Mouse (Mus musculus) forebrain, embryonic 14.5 days (tissue): Measurements from ENCODE around the gene Tex38. TPM values are rescaled to one million over a fixed set of nuclear protein-coding genes. Genes with fewer than 3 reads are reported as not detected.

Experiments used
- ATAC-seq: fragments of 200-750 bp; cut with Nextera tagmentation; 2 replicates; pipeline ENCODE4 v1.8.0; 2017; ENCODE audit warnings: mild to moderate bottlenecking, moderate library complexity
- DNase-seq: peaks from one replicate; pipeline ENCODE4 v3.0.0-alpha.2; 2015; ENCODE audit warnings: low spot score
- H3K27ac ChIP-seq: fragments of 300-500 bp; sonication (generic); 2 replicates; pipeline ENCODE4 v1.5.1; 2014; ENCODE audit warnings: low read depth, mild to moderate bottlenecking, control low read depth, low read length, moderate library complexity
- H3K27me3 ChIP-seq: fragments of 300-500 bp; sonication (generic); replicated peaks from 2 replicates; pipeline ENCODE4 v1.6.1; 2014; ENCODE audit warnings: low read length, control low read depth, mixed read lengths; ENCODE audit not compliant: control insufficient read depth, insufficient read depth
- H3K36me3 ChIP-seq: fragments of 300-500 bp; sonication (generic); 2 replicates; pipeline ENCODE4 v1.6.1; 2014; ENCODE audit warnings: low read length, control low read depth; ENCODE audit not compliant: control insufficient read depth, insufficient read depth
- H3K4me1 ChIP-seq: fragments of 300-500 bp; sonication (generic); 2 replicates; pipeline ENCODE4 v1.6.1; 2014; ENCODE audit warnings: antibody characterized with exemption, low read length, control low read depth; ENCODE audit not compliant: control insufficient read depth, insufficient read depth
- H3K4me2 ChIP-seq: fragments of 300-500 bp; sonication (generic); 2 replicates; pipeline ENCODE4 v1.6.1; 2014; ENCODE audit warnings: mild to moderate bottlenecking, control low read depth, low read length
- H3K4me3 ChIP-seq: fragments of 300-500 bp; sonication (generic); 2 replicates; pipeline ENCODE4 v1.5.1; 2014; ENCODE audit warnings: low read depth, low read length, control low read depth
- H3K9ac ChIP-seq: fragments of 300-500 bp; sonication (generic); 2 replicates; pipeline ENCODE4 v1.6.1; 2014; ENCODE audit warnings: mild to moderate bottlenecking, low read length, control low read depth, moderate library complexity
- H3K9me3 ChIP-seq: fragments of 300-500 bp; sonication (generic); replicated peaks from 2 replicates; pipeline ENCODE4 v1.6.1; 2016; ENCODE audit warnings: low read length, control low read depth, mixed read lengths; ENCODE audit not compliant: control insufficient read depth
- WGBS: fragments of 180-500 bp; shearing (Covaris S2); extraction: QIAGEN DNeasy Blood & Tissue Kit; methylation state at CpG from one replicate; pipeline ENCODE4 v1.1.7; 2014; 5-methylcytosine and 5-hydroxymethylcytosine counted together
- polyA plus RNA-seq: library from polyadenylated mRNA; unstranded; fragments of >200 nt; fragmentation: Nextera tagmentation; extraction: Ambion mirVana; gene quantifications from 2 replicates; pipeline ENCODE4 v1.2.1, GENCODE M21; 2014

The Tex38 gene
- polyA plus RNA-seq, 1 experiment from 2014 or later = not detected

DNA sequence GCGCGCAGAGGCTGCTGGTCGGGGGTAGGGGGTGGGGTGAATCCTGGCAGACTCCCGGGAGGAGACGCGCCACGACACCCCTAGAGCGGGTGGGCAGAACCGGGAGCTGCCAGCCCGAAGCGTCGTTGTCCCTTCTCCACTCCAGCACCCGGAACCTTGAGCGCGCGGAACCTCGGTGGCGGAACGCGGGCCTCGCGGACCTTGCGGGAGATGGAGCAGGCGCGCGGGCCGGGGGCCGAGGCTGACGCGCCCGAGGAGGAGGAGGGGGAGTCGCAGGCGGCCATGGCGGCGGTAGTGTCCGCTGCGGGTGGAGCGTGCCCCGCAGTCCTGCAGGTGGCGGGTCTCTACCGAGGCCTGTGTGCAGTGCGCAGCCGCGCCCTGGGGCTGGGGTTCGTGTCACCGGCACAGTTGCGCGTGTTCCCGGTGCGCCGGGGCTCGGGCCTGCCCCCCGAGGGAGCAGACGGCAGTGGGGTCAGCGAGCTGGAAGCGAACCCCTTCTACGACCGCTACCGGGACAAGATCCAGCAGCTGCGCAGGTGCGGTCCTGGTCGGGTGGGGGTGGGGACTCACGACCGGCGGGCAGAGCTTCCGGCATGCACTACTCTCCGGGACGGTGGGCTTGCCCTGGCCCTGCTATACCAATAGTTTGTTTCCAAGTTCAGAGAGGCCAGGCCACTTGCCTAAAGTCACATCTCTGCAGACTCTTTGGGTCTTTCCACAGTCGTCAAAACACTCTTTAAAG is 4.1 kb upstream of the Tex38 start, which contains the start of gene Atpaf1:
TSS of gene Atpaf1 (plus strand) at position 44 of the 742 bp plus-strand sequence.
- Histone ChIP-seq H3K9me3 (no peaks in the 10 kb centered on the region), H3K4me1 (peaks cover 5% of the 10 kb centered on the region; the same call in 1 of the 2 replicates), H3K27ac (no peak within 1 kb of the TSS), H3K4me2 (peak within 1 kb of the TSS; percentile 69), H3K27me3 (no peaks in the 10 kb centered on the region), H3K36me3 (peaks cover 11% of the 10 kb centered on the region), H3K4me3 (peak within 1 kb of the TSS; percentile 68), H3K9ac (peak within 1 kb of the TSS; percentile 82)
- WGBS = under 1% methylated on average over 55 of the region's 69 CpGs
- DNase-seq = peak; percentile 66
- ATAC-seq = peak; percentile 91

DNA sequence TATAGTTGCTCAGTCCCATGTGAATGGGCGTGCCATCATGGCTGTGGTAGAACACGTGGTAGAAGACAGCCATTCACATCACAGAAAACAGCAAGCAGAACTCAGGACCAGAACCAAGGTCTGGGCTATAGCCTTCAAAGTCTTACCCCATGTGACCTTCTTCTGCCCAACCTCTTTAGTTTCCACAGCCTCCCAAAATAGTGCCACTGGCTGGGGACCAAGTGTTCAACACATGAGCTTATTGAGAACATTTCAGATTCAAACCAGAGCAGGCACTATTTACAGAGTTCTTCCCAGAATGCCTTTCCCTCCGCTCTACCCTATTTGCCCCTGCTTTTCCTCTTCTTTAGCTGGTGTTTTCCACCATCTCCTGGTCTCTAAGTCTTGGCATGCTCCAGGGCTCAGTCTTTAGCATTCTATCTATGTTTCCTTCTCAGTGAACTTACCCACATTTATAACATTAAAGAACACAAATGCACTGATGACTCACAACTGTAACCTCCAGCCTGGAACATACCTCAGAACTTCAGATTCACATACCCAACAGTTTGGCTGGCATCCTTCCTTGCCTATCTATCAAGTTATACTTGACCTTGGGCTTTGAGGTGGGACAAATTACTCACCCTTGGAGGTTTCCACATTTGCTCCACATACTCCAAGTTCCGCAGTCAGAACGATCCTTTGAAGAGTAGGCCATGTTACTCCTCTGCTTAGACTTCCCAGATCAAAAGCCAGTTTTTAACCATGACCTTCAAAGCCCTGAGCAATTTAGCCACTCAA is 1.4 kb upstream of the Tex38 start:
- no peak overlapping the region for H3K4me3 ChIP-seq
- ATAC-seq = no peak
- no peak overlapping the region for H3K9ac ChIP-seq
- peaks cover 5% of the 10 kb centered on the region; the same call in 1 of the 2 replicates for H3K4me1 ChIP-seq
- WGBS = 85% methylated on average over 5 of the region's 5 CpGs
- H3K27ac ChIP-seq = no peak overlapping the region
- no peak overlapping the region for H3K4me2 ChIP-seq
- DNase-seq = no peak
- no peaks in the 10 kb centered on the region for H3K27me3 ChIP-seq
- H3K36me3 ChIP-seq = no peaks in the 10 kb centered on the region
- no peaks in the 10 kb centered on the region for H3K9me3 ChIP-seq

DNA sequence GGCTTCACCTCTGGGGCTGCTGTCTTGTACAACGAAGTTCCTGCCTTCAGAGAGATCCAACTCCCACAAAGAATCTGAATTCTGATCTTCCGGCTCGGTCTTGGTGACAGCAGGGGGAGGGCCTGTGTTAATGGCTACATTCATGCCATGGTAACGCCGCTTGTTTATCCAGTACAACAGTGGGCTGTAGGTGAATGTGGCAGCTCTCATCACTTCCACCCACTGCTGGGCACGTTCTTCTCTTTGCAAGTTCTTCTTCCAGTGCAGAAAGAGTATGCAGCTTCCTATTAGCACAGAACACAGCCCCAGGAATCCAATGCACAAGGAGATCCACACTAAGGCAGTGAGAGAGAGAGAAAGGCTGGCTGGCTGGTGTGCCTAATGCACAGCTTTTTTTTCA is 549 bp downstream of the Tex38 start:
- Histone ChIP-seq H3K4me1 (no peaks in the 10 kb centered on the region), H3K27ac (no peak overlapping the region), H3K9ac (no peak overlapping the region), H3K9me3 (no peaks in the 10 kb centered on the region), H3K4me3 (no peak overlapping the region), H3K4me2 (no peak overlapping the region), H3K27me3 (no peaks in the 10 kb centered on the region), H3K36me3 (peaks cover 12% of the 10 kb centered on the region)
- DNase-seq (no peak), ATAC-seq (no peak)
- 51% methylated on average over 6 of the region's 6 CpGs for WGBS

DNA sequence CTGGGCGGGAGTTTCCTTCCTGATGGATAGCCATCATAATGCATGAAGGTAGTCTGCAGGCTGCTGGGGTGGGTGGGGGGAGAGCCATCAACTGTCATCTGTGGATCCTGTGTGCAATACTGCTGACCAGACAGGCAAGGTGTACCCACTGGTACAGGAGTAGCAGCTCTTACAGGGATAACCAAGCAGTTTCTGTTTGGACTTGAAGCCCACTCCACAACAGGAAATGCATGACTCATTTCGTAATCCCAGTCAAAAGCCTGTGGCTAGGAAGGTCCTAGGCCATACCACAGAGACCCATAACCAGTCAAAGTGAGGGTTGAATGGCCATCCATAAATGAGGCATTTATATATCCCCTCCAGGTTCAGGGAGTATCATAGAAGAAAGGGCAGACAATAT is 3.2 kb downstream of the Tex38 start:
- Histone ChIP-seq H3K9me3 (no peaks in the 10 kb centered on the region), H3K27me3 (no peaks in the 10 kb centered on the region), H3K4me3 (no peak overlapping the region), H3K27ac (no peak overlapping the region), H3K36me3 (peaks cover 34% of the 10 kb centered on the region), H3K4me2 (no peak overlapping the region), H3K4me1 (no peaks in the 10 kb centered on the region), H3K9ac (no peak overlapping the region)
- DNase-seq = no peak
- 89% methylated on average over 2 of the region's 2 CpGs for WGBS
- no peak for ATAC-seq

DNA sequence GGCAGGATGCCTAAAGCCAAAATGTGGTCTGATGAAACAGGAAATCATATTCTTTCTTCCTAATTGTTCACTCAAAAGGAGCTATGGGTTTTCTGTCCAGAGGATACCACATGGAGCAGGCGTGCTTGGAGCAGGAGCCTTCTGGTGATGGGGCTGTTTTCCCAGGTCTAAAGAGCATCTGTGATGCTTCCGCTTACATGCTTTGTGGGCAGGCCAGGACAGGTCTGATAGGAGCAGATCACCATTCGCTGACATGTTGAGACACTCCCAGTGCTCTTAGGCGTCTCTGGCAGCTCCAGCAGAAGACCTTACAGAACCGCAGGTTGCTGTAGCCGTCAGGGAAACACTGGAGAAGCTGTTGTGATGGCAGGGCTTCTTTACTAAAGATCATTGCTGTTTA is 5.8 kb downstream of the Tex38 start:
- H3K27me3 ChIP-seq = no peaks in the 10 kb centered on the region
- no peak overlapping the region for H3K9ac ChIP-seq
- no peak for DNase-seq
- H3K4me3 ChIP-seq = no peak overlapping the region
- no peak for ATAC-seq
- H3K4me1 ChIP-seq = no peaks in the 10 kb centered on the region
- 87% methylated on average over 6 of the region's 6 CpGs for WGBS
- H3K27ac ChIP-seq = no peak overlapping the region
- no peaks in the 10 kb centered on the region for H3K9me3 ChIP-seq
- H3K36me3 ChIP-seq = peaks cover 48% of the 10 kb centered on the region
- H3K4me2 ChIP-seq = no peak overlapping the region

DNA sequence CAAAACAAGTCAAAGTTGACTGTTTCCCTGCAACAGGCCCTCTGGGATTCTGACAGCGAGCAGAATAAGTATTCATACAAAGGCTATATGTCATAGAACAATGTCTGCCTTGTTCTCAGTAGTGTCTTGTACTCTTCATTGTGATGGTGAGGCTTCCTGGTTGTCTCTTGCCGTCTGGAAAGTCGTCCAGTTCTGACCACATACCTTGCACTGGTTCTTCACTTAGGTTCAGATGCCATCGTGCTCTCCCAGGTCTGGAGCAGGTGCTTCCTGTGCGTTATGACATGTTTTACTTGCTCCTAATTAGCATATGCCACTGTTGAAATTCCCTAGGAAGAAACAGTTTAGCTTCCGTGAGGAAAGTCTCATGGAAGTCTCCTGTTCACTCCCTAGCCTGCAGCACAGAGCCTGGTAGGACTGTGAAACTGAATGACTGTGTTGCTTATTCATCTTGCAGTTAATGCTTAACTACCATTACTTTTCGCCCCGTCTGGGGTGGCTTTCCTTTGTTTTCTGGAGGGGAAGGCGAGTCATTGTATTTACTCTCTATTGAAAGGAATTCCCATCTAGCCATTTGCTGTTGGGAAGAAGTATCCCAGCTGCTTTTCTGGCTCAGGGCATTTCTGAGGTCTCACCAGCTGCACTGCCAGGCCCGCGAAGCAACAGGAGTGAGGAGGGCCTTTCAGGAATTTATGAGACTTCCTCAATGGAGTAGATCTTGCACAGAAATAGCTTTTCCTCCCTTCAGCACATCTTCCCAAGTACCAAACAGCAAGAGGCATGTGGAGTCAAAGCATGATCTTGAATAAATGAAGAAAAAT is 13.0 kb downstream of the Tex38 start:
- 65% methylated on average over 11 of the region's 11 CpGs for WGBS
- Histone ChIP-seq H3K27me3 (no peaks in the 10 kb centered on the region), H3K4me2 (no peak overlapping the region), H3K9me3 (no peaks in the 10 kb centered on the region), H3K27ac (no peak overlapping the region), H3K4me3 (no peak overlapping the region), H3K36me3 (peaks cover 56% of the 10 kb centered on the region), H3K4me1 (no peaks in the 10 kb centered on the region), H3K9ac (no peak overlapping the region)
- DNase-seq (no peak), ATAC-seq (no peak)

DNA sequence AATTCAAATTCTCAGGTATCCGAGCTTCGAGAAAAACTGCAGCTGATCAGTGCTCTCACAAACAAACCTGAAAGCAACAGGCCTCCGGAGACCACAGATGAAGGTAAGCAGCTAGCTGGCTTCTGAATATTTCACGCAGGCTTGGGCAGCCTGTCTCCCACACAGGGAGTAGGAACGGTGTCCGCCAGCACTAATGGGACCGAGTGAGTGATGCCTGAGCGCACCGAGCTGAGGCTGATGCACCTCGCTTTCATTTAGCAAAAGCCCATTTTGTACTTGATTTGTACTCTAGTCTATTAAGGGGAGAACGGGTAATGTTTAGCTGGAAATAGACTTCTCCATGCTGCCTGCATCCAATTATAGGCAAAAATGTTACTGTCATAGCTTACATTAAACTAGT is 16.2 kb downstream of the Tex38 start:
- no peak overlapping the region for H3K9ac ChIP-seq
- no peak overlapping the region for H3K4me3 ChIP-seq
- DNase-seq (no peak), ATAC-seq (no peak)
- H3K4me2 ChIP-seq = no peak overlapping the region
- H3K36me3 ChIP-seq = peaks cover 56% of the 10 kb centered on the region
- no peaks in the 10 kb centered on the region for H3K9me3 ChIP-seq
- H3K27me3 ChIP-seq = no peaks in the 10 kb centered on the region
- H3K27ac ChIP-seq = no peak overlapping the region
- WGBS = 79% methylated on average over 11 of the region's 11 CpGs
- H3K4me1 ChIP-seq = no peaks in the 10 kb centered on the region

DNA sequence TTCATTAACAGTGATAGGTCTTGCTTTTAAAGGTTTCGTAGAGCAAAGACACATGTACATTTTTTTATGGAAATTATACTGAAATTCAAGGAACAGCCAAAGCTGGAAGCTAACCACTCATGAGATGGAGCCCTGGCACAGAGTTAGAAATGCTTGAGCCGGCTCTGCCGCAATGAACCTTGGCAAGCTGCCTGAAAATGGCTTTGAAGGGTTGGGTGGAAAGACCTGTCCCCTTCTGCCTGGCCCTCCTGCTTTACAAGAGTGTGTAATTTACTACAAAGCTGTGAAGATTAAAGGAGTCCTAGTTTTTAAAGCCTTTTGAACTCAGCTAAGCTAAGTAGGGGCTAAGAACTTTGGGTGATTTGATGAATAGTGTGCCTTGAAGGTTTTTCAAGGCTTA is 19.6 kb downstream of the Tex38 start:
- H3K4me2 ChIP-seq = no peak overlapping the region
- H3K9me3 ChIP-seq = no peaks in the 10 kb centered on the region
- no peak overlapping the region for H3K27ac ChIP-seq
- DNase-seq = peak; percentile 67
- no peaks in the 10 kb centered on the region for H3K4me1 ChIP-seq
- H3K36me3 ChIP-seq = peaks cover 59% of the 10 kb centered on the region
- no peak for ATAC-seq
- H3K4me3 ChIP-seq = no peak overlapping the region
- no peak overlapping the region for H3K9ac ChIP-seq
- 39% methylated on average over 3 of the region's 3 CpGs for WGBS
- H3K27me3 ChIP-seq = no peaks in the 10 kb centered on the region
